Mouse (Mus musculus): Measurements from ENCODE around the gene Gzmm.

Gzmm gene

DNA sequence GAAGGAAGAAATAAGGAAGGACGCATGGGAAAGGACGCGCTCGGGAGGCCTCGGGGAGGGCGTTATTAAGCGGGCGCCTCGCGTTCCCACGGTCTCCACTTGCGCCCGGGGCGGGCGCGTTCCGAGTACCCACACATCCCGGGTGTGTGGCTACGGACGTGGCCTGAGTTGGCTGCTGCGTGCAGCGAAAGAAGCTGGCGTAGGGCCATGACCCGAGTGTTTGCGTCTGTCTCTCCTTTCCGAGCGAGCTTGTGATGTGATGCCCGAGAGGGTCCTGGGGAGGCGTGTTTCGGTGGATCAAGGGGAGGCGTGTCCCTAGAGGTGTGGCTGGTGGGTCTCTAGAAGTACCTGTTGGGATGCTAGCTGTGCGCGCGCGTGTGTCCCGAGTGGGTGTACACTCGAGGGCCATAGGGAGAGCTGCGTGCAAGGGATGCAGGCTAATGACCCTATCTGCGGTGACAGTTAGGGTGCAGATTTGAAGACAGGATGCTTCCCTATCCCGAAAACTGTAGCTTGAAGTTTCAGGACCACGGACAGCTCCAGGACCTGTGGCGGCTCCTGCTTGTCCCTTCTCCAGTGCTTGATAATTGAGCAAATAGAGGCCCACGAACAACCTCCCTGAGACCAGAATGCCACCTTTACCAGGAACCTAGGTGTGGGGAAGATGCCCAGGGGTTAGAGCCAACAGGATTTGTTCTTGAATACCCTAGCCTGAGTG, 29.0 kb downstream of the Gzmm start:
- no peaks in the 10 kb centered on the region for H3K9me3 ChIP-seq (ENCODE audit: low read length)
- TF ChIP-seq NANOG (IDR thresholded peaks at IDR 0.05; ENCODE audit: borderline replicate concordance, low read length): no peak
- TF ChIP-seq CTCF (conservative IDR thresholded peaks at IDR 0.05; ENCODE audit: low read length): no peak
- TF ChIP-seq POU5F1 (IDR thresholded peaks at IDR 0.05; ENCODE audit: borderline replicate concordance, low read length): no peak
- peak overlapping the region; percentile 87 for H3K4me3 ChIP-seq (replicated peaks; ENCODE audit: low read length)
- H3K36me3 ChIP-seq (ENCODE audit: insufficient read depth, low read length): peaks cover 5% of the 10 kb centered on the region; the same call in 1 of the 2 replicates
- peaks cover 37% of the 10 kb centered on the region for H3K4me1 ChIP-seq (replicated peaks; ENCODE audit: low read depth, low read length)
- H3K27me3 ChIP-seq (ENCODE audit: insufficient read depth, low read length): peaks cover 44% of the 10 kb centered on the region

DNA sequence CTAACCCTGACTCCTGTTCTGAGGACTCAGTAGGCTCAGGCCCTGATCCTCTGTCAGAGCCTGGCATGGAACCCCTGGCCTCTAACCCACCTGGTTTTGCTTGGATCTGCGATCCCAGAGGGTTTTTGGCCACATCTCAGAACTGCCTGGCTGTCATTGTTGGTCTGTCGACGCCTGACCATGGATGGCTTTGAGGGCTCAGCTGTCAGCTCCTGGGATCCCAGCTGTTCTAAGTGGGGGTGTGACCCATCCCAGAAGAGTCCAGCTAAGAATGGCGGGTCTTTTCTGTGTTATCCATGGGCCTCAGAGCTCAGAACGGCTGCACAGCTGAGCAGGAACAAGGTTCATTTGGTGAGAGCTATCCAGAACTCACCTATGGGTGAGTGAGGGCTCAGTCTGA, 32.3 kb downstream of the Gzmm start:
- Histone ChIP-seq H3K4me3 (replicated peaks; ENCODE audit: low read length) (no peak overlapping the region), H3K36me3 (ENCODE audit: insufficient read depth, low read length) (peaks cover 12% of the 10 kb centered on the region; the same call in 1 of the 2 replicates)
- no peak for TF ChIP-seq POU5F1 (IDR thresholded peaks at IDR 0.05; ENCODE audit: borderline replicate concordance, low read length)
- TF ChIP-seq NANOG (IDR thresholded peaks at IDR 0.05; ENCODE audit: borderline replicate concordance, low read length): no peak
- TF ChIP-seq CTCF (conservative IDR thresholded peaks at IDR 0.05; ENCODE audit: low read length): no peak

DNA sequence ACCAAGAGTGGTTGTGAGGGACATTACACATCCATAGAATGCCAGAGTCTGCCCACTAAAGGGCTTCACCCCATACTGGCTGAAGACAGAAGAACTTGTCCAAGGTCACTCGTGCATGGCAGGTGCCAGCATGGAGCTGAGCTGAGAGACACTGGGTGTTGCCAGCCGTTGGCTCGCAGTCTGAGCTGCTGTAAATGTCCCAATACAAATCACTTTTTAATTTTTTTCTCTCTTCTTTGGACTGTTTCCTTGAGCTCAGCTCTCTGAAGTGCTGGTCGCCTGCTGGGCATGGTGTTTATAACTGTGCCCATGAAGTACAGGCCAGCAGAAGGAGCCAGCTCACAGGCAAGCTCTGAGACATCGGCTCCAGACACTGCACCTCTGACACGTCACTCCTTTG, 34.2 kb downstream of the Gzmm start:
- no peak for TF ChIP-seq NANOG (IDR thresholded peaks at IDR 0.05; ENCODE audit: borderline replicate concordance, low read length)
- Histone ChIP-seq H3K9me3 (ENCODE audit: low read length) (peaks cover 13% of the 10 kb centered on the region), H3K4me1 (replicated peaks; ENCODE audit: low read depth, low read length) (peaks cover 46% of the 10 kb centered on the region), H3K4me3 (replicated peaks; ENCODE audit: low read length) (no peak overlapping the region), H3K27me3 (ENCODE audit: insufficient read depth, low read length) (peaks cover 13% of the 10 kb centered on the region), H3K36me3 (ENCODE audit: insufficient read depth, low read length) (peaks cover 26% of the 10 kb centered on the region; the same call in 1 of the 2 replicates)

More for the DNA sequence above, 32.3 kb downstream of the Gzmm start:
- H3K27me3 ChIP-seq (ENCODE audit: insufficient read depth, low read length): peaks cover 28% of the 10 kb centered on the region
- H3K4me1 ChIP-seq (replicated peaks; ENCODE audit: low read depth, low read length): peaks cover 54% of the 10 kb centered on the region
- no peaks in the 10 kb centered on the region for H3K9me3 ChIP-seq (ENCODE audit: low read length)

DNA sequence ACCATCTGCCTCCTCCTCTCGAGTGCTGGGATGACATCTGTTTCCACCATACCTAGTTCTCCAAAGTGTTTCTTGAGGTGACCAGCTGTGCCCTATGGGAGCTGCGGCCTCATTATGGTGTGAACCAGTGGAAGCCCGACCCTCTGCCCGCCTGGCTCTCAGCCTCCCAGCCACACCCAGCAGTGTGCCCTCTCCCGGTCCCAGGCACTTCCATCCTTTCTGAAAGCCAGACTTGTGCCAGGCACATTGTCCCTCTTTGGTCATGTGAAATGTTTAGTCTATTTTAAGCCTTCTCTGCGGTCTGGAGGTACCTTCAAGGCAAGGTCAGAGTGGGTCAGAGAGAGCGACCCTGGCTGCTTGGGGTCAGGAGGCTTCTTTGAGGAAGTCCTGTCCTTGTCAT, 34.9 kb downstream of the Gzmm start:
- Histone ChIP-seq H3K36me3 (ENCODE audit: insufficient read depth, low read length) (peaks cover 26% of the 10 kb centered on the region; the same call in 1 of the 2 replicates), H3K4me1 (replicated peaks; ENCODE audit: low read depth, low read length) (peaks cover 50% of the 10 kb centered on the region), H3K27me3 (ENCODE audit: insufficient read depth, low read length) (peaks cover 6% of the 10 kb centered on the region), H3K9me3 (ENCODE audit: low read length) (peaks cover 13% of the 10 kb centered on the region), H3K4me3 (replicated peaks; ENCODE audit: low read length) (no peak overlapping the region)
- TF ChIP-seq CTCF (conservative IDR thresholded peaks at IDR 0.05; ENCODE audit: low read length) (no peak), POU5F1 (IDR thresholded peaks at IDR 0.05; ENCODE audit: borderline replicate concordance, low read length) (no peak), NANOG (IDR thresholded peaks at IDR 0.05; ENCODE audit: borderline replicate concordance, low read length) (no peak)

DNA sequence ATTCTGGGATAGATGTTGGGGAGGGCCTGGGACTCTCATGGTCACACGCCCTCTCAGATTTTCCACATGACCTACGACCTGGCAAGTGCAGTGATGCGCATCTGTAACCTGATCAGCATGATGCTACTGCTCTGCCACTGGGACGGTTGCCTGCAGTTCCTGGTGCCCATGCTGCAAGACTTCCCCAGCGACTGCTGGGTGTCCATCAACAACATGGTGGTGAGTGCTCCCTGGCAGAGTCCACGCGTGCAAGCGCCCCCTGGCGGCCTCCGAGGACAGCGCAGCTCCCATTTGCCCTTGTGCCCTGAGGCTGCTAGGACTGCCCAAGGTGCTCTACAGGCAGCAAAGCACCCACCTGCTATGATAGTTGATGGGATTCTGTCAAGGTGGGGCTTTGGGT, 37.3 kb downstream of the Gzmm start:
- Histone ChIP-seq H3K4me3 (replicated peaks; ENCODE audit: low read length) (no peak overlapping the region), H3K4me1 (replicated peaks; ENCODE audit: low read depth, low read length) (peaks cover 59% of the 10 kb centered on the region), H3K27me3 (ENCODE audit: insufficient read depth, low read length) (no peaks in the 10 kb centered on the region), H3K36me3 (ENCODE audit: insufficient read depth, low read length) (peaks cover 26% of the 10 kb centered on the region; the same call in 1 of the 2 replicates), H3K9me3 (ENCODE audit: low read length) (peaks cover 13% of the 10 kb centered on the region)
- TF ChIP-seq POU5F1 (IDR thresholded peaks at IDR 0.05; ENCODE audit: borderline replicate concordance, low read length): no peak
- TF ChIP-seq CTCF (conservative IDR thresholded peaks at IDR 0.05; ENCODE audit: low read length): peak; percentile 67
- TF ChIP-seq NANOG (IDR thresholded peaks at IDR 0.05; ENCODE audit: borderline replicate concordance, low read length): no peak

DNA sequence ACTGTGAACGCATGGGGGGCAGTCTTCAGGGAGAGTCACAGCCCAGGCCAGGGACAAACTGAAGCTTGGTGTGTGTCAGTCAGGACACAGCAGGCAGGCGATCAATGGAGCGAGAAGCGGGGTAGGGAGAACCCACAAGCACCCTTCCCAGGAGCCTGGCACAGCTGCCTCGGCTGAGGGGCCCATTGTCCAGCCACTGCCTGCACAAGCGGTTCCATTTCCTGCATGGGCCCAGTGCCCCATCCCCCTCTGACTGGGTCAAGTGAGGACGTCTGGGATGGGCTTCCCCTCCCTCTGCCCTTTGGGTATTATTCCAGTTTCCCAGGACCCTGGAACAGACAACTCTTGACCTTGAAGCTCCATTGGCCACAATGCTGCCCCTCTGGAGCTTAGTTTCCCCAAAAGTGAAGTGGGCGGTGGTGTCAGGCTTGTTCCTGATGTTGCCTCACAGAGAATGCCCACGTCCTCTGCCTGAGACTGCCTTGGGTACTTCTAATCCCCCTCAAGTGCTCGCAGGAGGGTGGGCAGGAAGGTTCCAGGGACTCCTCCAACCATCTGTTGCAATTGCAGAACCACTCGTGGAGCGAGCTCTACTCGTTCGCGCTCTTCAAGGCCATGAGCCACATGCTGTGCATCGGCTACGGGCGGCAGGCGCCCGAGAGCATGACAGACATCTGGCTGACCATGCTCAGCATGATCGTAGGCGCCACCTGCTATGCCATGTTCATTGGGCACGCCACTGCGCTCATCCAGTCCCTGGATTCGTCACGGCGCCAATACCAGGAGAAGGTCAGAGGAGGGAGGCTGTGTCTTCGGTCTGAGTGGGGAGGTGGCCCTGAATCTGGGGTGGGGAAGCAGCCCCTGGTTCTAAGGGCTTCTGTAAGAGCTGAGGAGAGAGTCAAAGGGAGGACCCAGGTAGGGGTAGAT, 39.8 kb downstream of the Gzmm start:
- peak overlapping the region; percentile 23; the same call in 1 of the 2 replicates for H3K4me3 ChIP-seq (replicated peaks; ENCODE audit: low read length)
- TF ChIP-seq CTCF (conservative IDR thresholded peaks at IDR 0.05; ENCODE audit: low read length): no peak
- TF ChIP-seq POU5F1 (IDR thresholded peaks at IDR 0.05; ENCODE audit: borderline replicate concordance, low read length): no peak
- TF ChIP-seq NANOG (IDR thresholded peaks at IDR 0.05; ENCODE audit: borderline replicate concordance, low read length): no peak
- H3K9me3 ChIP-seq (ENCODE audit: low read length): peaks cover 13% of the 10 kb centered on the region
- H3K4me1 ChIP-seq (replicated peaks; ENCODE audit: low read depth, low read length): peaks cover 47% of the 10 kb centered on the region
- H3K36me3 ChIP-seq (ENCODE audit: insufficient read depth, low read length): peaks cover 41% of the 10 kb centered on the region
- no peaks in the 10 kb centered on the region for H3K27me3 ChIP-seq (ENCODE audit: insufficient read depth, low read length)

DNA sequence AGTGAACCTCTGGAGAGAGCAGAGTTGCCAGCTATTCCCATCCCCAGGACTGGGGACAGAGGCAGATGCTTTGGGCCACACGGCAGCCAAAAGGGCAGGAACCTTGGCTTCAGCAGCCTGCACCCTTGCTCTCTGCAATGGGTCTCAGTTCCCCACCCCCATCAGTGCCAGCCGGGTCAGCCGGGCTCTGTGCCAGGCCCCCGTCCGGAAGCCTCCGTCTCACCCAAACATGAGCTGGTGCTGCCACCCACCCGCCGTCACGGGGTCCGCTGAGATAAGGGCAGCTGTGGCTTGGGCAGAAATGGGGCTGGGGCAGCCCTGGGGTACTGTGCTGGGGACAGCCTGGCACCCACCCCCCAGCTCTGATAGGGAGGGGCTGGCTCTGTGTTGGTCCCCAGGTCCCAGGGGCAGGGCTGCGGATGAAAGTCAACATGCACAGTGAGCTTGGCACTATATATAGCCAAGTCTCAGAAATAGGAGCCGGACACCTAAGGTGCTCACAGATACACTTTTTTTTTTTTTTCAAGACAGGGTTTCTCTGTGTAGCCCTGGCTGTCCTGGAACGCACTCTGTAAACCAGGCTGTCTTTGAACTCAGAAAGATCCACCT, 40.6 kb downstream of the Gzmm start:
- H3K36me3 ChIP-seq (ENCODE audit: insufficient read depth, low read length): peaks cover 48% of the 10 kb centered on the region
- no peak overlapping the region for H3K4me3 ChIP-seq (replicated peaks; ENCODE audit: low read length)
- peaks cover 13% of the 10 kb centered on the region for H3K9me3 ChIP-seq (ENCODE audit: low read length)
- TF ChIP-seq POU5F1 (IDR thresholded peaks at IDR 0.05; ENCODE audit: borderline replicate concordance, low read length): no peak
- no peak for TF ChIP-seq NANOG (IDR thresholded peaks at IDR 0.05; ENCODE audit: borderline replicate concordance, low read length)
- no peak for TF ChIP-seq CTCF (conservative IDR thresholded peaks at IDR 0.05; ENCODE audit: low read length)
- peaks cover 47% of the 10 kb centered on the region for H3K4me1 ChIP-seq (replicated peaks; ENCODE audit: low read depth, low read length)
- no peaks in the 10 kb centered on the region; the same call in 1 of the 2 replicates for H3K27me3 ChIP-seq (ENCODE audit: insufficient read depth, low read length)

DNA sequence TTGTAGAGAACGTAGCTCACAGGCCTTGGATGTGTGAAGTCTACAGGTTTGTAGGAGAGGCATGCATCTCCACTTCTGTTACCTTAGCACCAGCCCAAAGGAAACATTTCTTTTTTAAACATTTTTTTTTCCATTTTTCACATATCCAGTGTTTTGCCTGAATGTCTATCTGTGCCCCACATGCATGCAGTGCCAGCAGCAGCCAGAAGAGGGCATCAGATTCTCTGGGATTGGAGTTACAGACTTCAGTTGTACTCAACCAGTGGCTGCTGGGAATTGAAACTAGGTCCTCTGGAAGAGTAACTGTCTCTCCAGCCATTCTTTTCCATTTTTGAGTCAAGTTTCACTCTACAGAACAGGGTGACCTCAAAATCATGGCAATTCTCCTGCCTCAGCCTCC, 43.7 kb downstream of the Gzmm start:
- Histone ChIP-seq H3K36me3 (ENCODE audit: insufficient read depth, low read length) (peaks cover 48% of the 10 kb centered on the region), H3K27me3 (ENCODE audit: insufficient read depth, low read length) (no peaks in the 10 kb centered on the region; the same call in none of the 2 replicates), H3K4me1 (replicated peaks; ENCODE audit: low read depth, low read length) (peaks cover 40% of the 10 kb centered on the region), H3K9me3 (ENCODE audit: low read length) (peaks cover 16% of the 10 kb centered on the region), H3K4me3 (replicated peaks; ENCODE audit: low read length) (no peak overlapping the region)
- TF ChIP-seq POU5F1 (IDR thresholded peaks at IDR 0.05; ENCODE audit: borderline replicate concordance, low read length): no peak
- peak; percentile 95 for TF ChIP-seq CTCF (conservative IDR thresholded peaks at IDR 0.05; ENCODE audit: low read length)
